Mouse (Mus musculus): Measurements from ENCODE around the gene 1700025G04Rik.

1700025G04Rik gene

DNA sequence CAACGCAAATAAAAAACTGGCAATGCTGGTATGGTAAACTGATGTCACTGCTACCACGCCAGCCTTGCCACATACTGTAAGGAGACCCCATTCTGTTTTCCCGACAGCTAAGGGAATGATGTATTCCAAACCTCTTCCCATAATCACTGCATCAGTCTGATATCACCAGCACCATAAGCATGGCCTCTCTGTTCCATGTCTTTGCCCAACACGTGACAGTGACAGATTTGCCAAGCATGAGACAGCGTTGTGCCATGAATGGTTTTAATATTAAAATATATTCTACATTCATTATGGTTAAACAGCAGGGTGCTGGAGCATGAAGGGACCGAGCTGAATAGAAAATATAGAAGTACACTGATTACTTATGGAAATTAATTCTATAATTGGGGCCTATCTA is 14.2 kb downstream of the 1700025G04Rik start:
- no peak for DNase-seq

GRCm38 (mm10) chr1:152070441-152070840 is 19.5 kb downstream of the 1700025G04Rik start:
- no peak for DNase-seq

DNA sequence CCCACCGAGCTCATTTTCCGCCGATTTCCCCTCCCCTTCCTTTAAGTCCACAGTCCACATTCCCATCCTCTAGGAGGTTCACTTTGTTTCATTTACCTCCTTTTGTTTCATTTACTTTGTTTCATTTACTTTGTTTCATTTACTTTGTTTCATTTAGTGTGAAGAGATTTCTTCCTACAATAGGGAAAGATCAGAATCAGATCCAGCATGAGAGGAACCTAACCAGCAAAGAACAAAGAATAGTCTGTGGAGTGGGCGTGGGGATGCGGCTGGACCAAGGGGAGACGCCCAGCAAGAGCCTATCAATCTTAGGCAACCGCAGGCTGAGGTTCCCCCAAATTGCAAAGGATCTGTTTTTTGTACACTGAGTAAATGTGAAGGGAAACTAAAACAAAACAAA is 20.2 kb downstream of the 1700025G04Rik start:
- DNase-seq: no peak

DNA sequence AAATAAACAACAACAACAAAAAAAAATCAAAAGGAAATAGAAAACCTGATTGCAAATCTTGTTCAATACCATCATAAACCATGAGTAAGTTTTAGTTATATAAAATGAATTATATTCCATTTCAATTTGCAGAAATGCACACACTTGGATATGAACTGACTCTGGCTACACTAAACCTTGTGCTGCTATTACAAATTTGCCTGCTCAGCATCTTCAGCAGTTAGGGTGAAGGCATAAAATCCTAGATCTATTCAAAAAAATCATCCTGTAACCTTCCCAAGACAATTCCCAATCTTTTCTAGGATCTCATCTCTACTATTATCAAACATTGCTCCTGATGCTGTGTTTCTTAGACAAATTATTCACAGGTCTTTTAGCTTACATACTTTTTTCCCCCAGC is 22.0 kb downstream of the 1700025G04Rik start:
- DNase-seq: no peak

DNA sequence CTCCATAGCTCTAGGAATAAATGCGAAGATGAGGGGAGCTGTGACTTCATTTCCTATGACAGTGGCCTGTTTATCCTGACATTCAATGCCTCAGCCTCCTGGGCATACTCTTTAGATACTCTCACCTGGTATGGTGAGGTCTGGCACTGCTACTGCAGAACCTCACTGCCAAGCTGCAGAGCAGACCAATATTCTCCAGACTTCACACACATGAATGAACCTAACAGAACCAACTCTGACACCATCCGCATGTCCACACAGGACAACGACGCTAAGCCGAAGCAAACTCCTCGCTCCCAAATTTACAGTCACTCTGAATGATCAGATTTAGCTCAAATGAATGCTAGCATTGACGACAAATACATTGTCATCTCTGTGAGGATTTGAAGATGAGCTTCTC is 24.4 kb downstream of the 1700025G04Rik start:
- DNase-seq: no peak

- DNase-seq: no peak
Observed at GRCm38 (mm10) chr1:152063357-152064145, 26.4 kb downstream of the 1700025G04Rik start.

- DNase-seq: no peak
Observed at GRCm38 (mm10) chr1:152061745-152062144, 28.2 kb downstream of the 1700025G04Rik start.

- DNase-seq: no peak
Observed at GRCm38 (mm10) chr1:152060265-152060664, 29.7 kb downstream of the 1700025G04Rik start.

- no peak for DNase-seq
Observed at GRCm38 (mm10) chr1:152058776-152059175, 31.1 kb downstream of the 1700025G04Rik start.

DNA sequence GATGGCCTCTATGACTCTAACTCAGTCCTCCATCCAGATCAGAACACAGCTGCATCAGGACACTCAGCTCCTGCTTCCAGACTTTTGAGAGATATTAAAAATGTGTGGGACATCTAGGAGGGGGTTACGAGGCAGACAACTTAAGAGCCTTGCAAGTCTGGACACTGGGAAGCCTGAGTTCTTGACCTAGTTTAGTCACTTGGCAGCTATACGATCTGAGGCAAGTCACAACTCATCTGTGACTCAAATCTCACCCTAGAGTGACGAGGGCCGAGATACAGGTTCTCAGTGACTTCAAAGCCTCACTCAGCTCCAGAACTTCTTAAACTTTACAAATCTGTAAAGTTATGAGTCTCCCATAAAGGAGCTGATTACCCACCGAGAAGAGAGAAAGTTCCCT is 36.8 kb downstream of the 1700025G04Rik start:
- no peak for DNase-seq

DNA sequence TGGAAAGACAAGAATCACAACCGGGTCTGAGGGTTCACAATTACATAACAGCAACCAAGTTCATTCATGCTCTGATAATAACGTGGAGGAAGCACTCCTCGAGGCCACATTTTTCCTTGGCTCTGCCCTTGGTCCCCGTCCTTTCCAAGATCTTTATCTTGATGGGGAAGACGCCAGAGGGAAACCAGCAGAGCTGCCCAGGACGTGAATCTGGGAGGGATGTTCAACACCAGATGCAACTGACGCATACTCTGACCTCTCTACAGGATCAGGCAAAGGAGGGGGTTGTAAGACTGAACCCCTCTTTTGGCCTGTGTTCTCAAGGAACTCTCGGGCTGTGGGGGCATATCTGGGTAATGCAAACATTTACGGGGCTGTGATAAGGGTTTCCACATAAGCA is 38.1 kb downstream of the 1700025G04Rik start:
- no peak for DNase-seq

DNA sequence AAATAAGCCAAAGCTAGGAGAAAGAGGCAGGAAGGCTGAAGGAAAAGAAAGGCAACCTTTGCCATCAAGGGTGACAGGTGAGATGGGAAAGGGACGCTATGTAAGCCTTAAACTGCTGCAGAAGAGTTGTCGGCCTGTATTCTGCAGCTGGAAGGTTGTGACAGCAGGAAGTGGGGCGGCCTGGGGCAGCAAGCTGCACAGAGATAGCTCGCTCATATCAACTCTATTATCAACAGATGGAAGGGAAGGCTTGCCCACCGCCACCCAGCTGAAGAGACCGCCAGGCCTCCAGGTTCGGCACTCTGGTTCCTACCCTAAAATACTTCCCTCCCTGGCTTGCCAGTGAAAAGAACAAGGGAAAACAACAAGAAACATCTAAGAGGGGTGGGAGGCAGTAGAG is 39.9 kb downstream of the 1700025G04Rik start:
- no peak for DNase-seq

GRCm38 (mm10) chr1:152048291-152048690 is 41.6 kb downstream of the 1700025G04Rik start:
- no peak for DNase-seq

DNA sequence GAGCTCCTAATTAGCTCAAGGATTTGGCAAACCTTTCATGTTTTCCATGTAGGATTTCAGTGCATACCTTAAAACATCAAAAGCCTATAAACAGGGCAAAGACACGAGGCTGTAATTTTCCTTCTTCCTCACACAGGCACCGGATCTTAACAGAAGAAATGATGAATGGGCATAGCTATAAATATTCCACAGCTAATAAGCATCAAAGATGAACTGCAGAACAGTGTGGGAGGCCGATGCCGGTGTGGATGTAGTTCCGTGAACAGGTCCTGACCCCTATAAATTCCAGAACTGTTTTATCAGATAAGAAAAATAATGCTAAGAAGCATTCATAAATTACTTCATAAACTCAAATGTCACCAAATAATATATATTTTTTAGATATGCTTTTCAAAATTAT is 42.5 kb downstream of the 1700025G04Rik start:
- DNase-seq: no peak

- DNase-seq: no peak
Observed at GRCm38 (mm10) chr1:152043453-152043852, 46.5 kb downstream of the 1700025G04Rik start.

GRCm38 (mm10) chr1:152042409-152042808 is 47.5 kb downstream of the 1700025G04Rik start:
- DNase-seq: no peak

GRCm38 (mm10) chr1:152041005-152041404 is 48.9 kb downstream of the 1700025G04Rik start:
- no peak for DNase-seq

DNA sequence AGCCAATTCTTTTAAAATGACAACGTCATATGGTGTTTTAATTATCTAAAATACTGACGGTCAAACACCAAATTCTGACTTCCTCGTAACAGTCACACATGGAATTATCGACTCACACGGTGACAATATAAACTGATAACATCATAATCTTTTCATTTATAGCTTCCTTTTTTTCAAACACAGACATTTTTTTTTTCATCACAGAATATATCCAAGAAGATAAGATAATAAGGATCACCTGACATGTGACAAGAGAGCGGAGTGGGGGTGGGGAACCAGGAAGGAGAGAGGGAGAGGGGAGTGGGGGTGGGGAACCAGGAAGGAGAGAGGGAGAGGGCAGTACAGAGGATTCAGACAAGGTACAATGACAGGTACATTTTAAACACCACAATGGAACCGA is 49.9 kb downstream of the 1700025G04Rik start:
- DNase-seq: no peak

DNA sequence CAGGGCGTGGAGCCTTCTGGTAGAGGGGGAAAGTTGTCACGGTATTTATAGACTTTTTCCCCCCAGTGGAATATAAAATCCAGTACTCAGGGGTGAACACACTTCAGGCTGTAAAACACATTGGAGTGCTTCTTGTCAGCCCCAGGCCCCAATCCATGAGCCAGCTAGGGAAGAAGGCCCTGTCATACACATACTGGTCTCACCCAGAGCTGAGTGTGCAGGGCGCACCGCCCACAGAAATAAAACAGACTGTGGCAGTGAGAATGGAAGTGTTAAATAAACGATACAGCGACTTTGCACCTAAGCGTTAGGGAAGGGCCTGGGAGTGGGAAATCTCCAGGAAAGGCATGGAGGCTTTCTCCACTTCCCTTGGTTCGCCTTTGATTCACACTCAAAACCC is 50.3 kb downstream of the 1700025G04Rik start:
- DNase-seq: no peak

GRCm38 (mm10) chr1:152038086-152038485 is 51.8 kb downstream of the 1700025G04Rik start:
- no peak for DNase-seq

DNA sequence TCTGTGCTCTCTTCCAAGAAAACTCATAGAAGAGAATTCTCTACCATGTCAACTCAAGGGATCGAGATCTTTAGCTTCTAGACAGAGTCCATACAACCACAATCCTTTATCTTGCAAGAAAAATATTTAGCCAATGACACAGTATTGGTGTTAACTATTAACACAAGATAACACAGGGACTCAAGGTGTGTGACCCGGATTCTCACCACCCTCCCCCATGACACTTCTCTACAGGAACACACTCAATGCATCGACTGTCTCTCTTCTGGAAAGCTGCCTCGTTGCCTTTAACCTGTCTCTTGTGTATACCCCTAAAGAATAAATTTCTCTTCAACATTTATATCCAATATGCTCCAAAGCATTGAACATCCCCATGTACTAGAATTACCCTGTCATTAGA is 52.3 kb downstream of the 1700025G04Rik start:
- no peak for DNase-seq

DNA sequence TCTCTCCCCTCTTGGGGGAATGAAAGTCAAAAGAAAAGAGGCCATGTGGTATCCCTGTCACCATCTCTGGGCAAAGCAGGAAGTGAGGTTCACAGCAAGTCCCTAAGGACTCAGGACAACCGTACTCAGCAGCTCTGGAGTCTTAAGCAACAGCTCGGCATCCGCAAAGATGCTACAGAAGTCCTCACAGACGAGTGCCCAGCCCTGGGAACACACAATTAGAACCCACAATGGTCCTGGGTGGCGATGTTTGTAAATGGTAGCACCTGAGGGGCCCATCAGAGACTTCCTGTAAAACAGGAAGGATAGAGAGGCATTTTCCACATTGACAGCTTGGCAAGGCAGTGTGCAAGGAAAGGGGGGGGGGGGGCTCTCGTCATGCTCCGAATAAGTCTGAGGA is 55.2 kb downstream of the 1700025G04Rik start:
- no peak for DNase-seq

- DNase-seq: no peak
Observed at GRCm38 (mm10) chr1:152033731-152034130, 56.2 kb downstream of the 1700025G04Rik start.

- DNase-seq: no peak
Observed at GRCm38 (mm10) chr1:152032144-152032543, 57.8 kb downstream of the 1700025G04Rik start.

GRCm38 (mm10) chr1:152030546-152030945 is 59.4 kb downstream of the 1700025G04Rik start:
- DNase-seq: no peak
